8 mouse cellular contexts compared by ENCODE assay signal in genomic region chr12:32819823-32820605, GRCm38 (mm10). TPM values are rescaled to one million over a fixed set of nuclear protein-coding genes. Genes with fewer than 3 reads are reported as not detected.
DNase-seq lines count a peak whose midpoint lies in the region; ATAC-seq lines count a peak whose summit lies in the region.

No protein-coding gene starts in this region.

- H3K4me3 ChIP-seq in forebrain, embryonic 14.5 days (ENCODE audit: low read depth, low read length), result peak overlapping the region; percentile 82
- peak overlapping the region; percentile 90 for H3K4me3 ChIP-seq in neural tube, embryonic 15.5 days (replicated peaks)

- intact Hi-C loops in heart, postnatal 14 days (cut with DNase I), result loop anchor here (5.0 kb wide), 3 partner anchors 37 to 77 kb away; no protein-coding TSS in a partner anchor

- WGBS in forebrain, embryonic 14.5 days, result under 1% methylated on average over 62 of the region's 80 CpGs
- under 1% methylated on average over 76 of the region's 80 CpGs for WGBS in neural tube, embryonic 15.5 days

- peak overlapping the region; percentile 79 for H3K9ac ChIP-seq in forebrain, embryonic 14.5 days (ENCODE audit: low read length)
- peak overlapping the region; percentile 73 for H3K9ac ChIP-seq in neural tube, embryonic 15.5 days (replicated peaks)

- H3K4me2 ChIP-seq in forebrain, embryonic 14.5 days (ENCODE audit: low read length), result peak overlapping the region; percentile 74
- H3K4me2 ChIP-seq in neural tube, embryonic 15.5 days, result peak overlapping the region; percentile 64

- ATAC-seq in forebrain, embryonic 14.5 days, result peak; percentile 95
- peak; percentile 96 for ATAC-seq in neural tube, embryonic 15.5 days (ENCODE audit: low FRiP score)

- no peaks in the 10 kb centered on the region for H3K27me3 ChIP-seq in forebrain, embryonic 14.5 days (replicated peaks; ENCODE audit: control insufficient read depth, insufficient read depth, low read length)
- H3K27me3 ChIP-seq in neural tube, embryonic 15.5 days (replicated peaks), result no peaks in the 10 kb centered on the region

- peak; percentile 97 for DNase-seq in ES-CJ7 (ENCODE audit: low read depth, low spot score)
- peak; percentile 99 for DNase-seq in cerebellum, adult 11 months
- peak; percentile 97 for DNase-seq in forebrain, embryonic 14.5 days (ENCODE audit: low spot score)
- DNase-seq in heart, postnatal 14 days, result peak; percentile 99
- DNase-seq in layer of hippocampus, adult 11-12 months (ENCODE audit: low spot score), result peak; percentile 98
- DNase-seq in lung, adult 18-20 months, result peak; percentile 99
- peak; percentile 99 for DNase-seq in testis, postnatal 14 days (ENCODE audit: low spot score)

- no peaks in the 10 kb centered on the region for H3K36me3 ChIP-seq in forebrain, embryonic 14.5 days (ENCODE audit: control insufficient read depth, insufficient read depth, low read length)
- peaks cover 6% of the 10 kb centered on the region; the same call in 1 of the 2 replicates for H3K36me3 ChIP-seq in neural tube, embryonic 15.5 days

- 0 out of 2 replicates have a peak, but pooled peaks cover 4% of the 10 kb centered on the region for H3K4me1 ChIP-seq in forebrain, embryonic 14.5 days (ENCODE audit: control insufficient read depth, insufficient read depth, low read length)
- H3K4me1 ChIP-seq in neural tube, embryonic 15.5 days, result 0 out of 2 replicates have a peak, but pooled peaks cover 5% of the 10 kb centered on the region

- peak overlapping the region; percentile 95 for H3K27ac ChIP-seq in forebrain, embryonic 14.5 days (ENCODE audit: low read depth, low read length)
- peak overlapping the region; percentile 98 for H3K27ac ChIP-seq in neural tube, embryonic 15.5 days (replicated peaks)

- H3K9me3 ChIP-seq in forebrain, embryonic 14.5 days (replicated peaks; ENCODE audit: control insufficient read depth, low read length), result no peaks in the 10 kb centered on the region
- H3K9me3 ChIP-seq in neural tube, embryonic 15.5 days (replicated peaks), result no peaks in the 10 kb centered on the region

RNA-seq across cellular contexts. Expression of gene Nampt, which starts 0.7 kb away (rescaled TPM):
- polyA plus RNA-seq in forebrain, embryonic 14.5 days (2014; fragmentation: Nextera tagmentation; extraction: Ambion mirVana), result 39.4 and 44.3 TPM in 2 replicates
- 10 to 100 TPM; 54.7 to 62.7 TPM for total RNA-seq in heart, postnatal 14 days (2021)
- polyA plus RNA-seq in neural tube, embryonic 15.5 days (2015; fragmentation: Nextera tagmentation; extraction: Ambion mirVana), result 29.3 and 29.5 TPM in 2 replicates

Comparison
In these comparisons a context has a peak if more than half of its experiments do, and no peak if none do; other contexts are left out.
1. Peak in every context shown above with its lines: DNase-seq, ATAC-seq, H3K4me3 ChIP-seq and H3K27ac ChIP-seq.